Mouse (Mus musculus) B cell, adult 2 months (primary cell): Measurements from ENCODE around the gene H2-M5.

Experiments
- DNase-seq, 2 experiments: peaks; one replicate each; pipeline ENCODE4 v3.0.0; 2022

The H2-M5 gene

DNA sequence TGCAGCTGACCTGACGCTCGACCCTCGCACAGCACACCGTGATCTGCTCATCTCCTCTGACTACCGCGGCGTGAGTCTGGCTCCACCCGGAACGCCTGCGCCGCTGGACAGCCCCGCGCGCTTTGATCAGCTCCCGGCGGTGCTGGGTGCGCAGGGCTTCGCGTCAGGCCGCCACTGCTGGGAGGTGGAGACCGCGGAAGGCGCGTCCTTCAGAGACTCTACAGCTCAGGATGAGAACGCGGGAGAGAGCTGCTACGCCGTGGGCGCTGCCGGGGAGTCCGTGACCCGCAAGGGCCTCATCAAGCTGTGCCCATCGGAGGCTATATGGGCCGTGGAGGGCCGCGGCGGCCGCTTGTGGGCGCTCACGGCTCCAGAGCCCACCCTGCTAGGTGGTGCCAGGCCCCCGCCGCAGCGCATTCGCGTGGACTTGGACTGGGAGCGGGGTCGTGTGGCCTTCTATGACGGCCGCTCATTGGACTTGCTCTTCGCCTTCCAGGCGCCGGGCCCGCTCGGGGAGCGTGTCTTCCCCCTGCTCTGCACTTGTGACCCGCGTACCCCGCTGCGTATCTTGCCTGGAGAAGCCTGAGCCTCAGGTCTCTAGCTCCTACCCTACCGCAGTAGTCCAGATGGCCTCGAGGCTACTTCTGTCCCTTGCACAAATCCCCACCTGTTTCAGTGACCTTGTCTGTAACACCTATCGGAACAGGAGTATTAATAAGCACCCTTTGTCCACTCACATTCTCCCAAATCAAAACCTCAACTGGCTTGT lies 42.1 kb downstream of the H2-M5 start:
- DNase-seq = peak; percentile 36 to 37

DNA sequence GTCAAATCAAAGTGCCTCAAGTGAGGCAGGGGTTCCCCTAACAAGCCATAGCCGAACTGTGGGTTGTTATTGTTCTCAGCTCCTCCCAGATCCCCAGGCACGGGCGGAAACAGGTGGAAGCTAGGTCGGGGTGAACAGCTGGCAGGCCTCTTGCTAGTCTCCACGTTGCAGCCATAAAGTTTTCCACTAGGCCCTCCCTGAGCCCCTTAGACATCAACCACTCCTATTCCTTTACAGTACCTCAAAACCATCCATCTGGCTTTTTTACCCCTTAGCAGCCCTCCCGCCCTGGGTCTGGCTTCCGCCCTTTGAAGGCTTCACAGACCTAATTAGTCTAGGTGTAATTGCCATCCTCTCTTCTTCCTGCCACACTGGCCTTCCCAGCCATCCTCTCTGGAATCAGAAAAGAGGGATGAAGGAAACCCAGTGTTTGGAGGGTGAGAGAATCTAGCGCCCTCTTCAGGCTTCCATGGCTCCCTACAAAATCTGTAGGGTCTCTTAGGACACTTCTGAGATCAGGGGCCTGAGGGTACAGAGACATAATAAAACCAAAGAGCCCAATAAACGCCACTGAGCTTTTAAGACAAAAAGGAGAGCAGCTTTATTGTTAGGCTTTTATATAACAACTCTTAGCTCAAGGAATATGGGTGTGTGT lies 45.1 kb downstream of the H2-M5 start:
- DNase-seq = no peak

DNA sequence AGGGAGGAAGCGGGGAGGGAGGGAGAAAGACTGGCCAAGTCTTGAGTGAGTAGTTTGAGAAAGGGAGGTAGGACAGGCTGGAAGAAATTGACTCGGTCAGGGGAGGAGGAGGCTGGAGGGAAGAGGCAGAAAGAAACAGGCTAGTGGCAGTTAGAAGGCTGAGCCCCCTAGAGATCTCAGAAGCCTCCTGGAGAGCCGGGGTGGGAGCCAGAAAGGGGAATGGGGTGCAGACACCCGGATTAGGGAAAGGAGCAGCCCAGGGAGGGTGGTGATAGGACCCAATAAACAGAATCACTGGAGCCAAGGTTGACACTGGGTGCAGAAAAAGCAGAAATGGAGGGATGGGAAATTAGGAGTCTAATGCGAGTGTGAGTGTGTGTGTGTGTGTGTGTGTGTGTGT lies 45.6 kb downstream of the H2-M5 start:
- no peak for DNase-seq

DNA sequence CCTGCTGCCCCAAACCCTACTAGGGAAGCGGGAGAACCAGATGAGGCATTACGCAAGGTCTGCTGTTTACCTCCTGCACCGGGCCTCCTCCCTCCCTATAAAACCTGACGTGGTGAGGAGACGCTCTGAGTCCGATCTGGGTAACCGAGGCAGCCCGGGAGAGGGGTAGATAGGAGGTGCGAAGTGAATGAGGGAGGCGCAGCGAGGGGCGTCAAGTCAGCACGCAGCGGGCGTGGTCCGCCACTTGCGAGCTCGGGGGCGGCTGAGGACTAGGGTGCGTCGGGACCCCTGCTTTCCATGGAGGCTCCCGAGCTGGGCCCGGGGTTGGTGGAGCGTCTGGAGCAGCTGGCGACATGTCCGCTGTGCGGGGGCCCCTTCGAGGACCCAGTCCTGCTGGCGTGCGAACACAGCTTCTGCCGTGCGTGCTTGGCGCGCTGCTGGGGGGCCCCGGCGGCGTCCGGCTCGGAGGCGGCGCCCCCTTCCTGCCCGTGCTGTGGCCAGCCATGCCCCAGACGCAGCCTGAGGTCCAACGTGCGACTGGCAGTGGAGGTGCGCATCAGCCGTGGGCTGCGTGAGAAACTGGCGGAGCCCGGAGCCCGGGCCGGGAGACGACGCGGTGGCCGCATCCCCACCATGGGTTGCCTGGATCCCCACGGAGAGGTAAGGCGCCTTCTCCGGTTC lies 46.4 kb downstream of the H2-M5 start, which contains the start of gene Rnf39:
TSS of gene Rnf39 (plus strand) at position 128 of the 681 bp plus-strand sequence.
- DNase-seq = peak in 1 of 2 experiments; percentile 17

DNA sequence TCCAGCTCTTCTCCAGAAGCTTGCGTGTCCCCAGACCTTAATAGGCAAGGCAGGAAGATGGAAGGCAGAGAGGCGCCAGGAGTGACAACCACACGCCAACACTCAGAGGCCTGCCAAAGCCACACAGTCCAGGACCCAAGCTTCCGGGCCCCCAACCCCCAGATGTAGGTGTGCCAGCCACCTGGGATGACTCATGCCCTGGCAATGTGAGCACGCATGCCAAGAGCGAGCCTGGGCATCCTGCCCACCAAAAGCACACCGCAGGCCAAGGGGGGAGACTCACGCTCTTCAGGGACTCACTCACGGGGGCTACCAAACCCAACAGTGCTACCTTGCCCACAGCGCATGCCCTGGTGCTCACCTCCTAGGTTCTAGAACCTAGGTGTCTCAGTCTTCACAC lies 46.9 kb downstream of the H2-M5 start:
- peak; percentile 23 to 34 for DNase-seq

DNA sequence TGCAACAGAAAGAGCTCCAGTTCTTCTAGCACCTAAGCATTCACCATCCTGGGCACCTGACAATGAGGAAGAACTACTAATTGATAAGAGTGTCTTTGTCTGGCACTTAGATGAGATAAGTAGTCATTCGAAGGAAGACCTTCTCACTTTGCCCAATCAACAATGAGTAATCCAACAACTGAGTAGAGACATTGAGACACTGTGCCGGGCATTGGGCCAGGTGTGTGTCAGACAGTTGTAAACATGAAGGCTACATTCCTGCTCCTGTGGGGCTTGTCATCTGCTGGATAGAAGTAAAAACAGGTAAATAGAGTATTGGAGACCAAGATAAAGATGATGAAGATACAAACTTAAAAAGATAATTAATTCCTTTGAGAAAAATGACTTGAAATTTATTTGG lies 51.3 kb downstream of the H2-M5 start:
- DNase-seq = no peak
